Mouse (Mus musculus): ENCODE data around the gene Atic.

DNA sequence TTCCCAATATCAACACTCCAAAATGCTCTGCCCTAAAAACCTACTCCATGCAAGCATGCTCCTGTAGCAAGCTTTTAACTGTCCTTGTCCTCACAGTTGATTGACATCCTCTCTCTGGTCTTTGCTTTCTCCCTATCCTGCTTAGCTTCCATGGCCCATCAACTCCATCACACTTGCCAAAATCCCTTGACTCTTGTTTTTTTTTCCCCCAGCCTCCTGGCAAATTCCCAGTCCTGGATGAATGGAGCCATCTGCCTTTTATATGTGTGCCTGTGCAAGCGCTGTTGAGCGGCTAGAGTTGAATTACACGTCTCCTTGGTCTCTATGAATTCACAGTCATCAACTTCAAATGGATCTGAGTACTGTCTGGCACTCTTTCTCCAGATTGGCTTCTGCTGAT lies 16.5 kb upstream of the Atic start:
- TF ChIP-seq CTCF (conservative IDR thresholded peaks at IDR 0.05; ENCODE audit: insufficient read depth, insufficient read length, low read depth, low read length) (no peak), POLR2A (IDR thresholded peaks at IDR 0.05; ENCODE audit: low read depth, low read length) (no peak)
